Mouse (Mus musculus) layer of hippocampus, postnatal 14 days (tissue): ENCODE measurements around the gene Cnnm1. TPM values are rescaled to one million over a fixed set of nuclear protein-coding genes. Genes with fewer than 3 reads are reported as not detected.

Source experiments
- DNase-seq, 2 experiments: peaks; one replicate each; pipeline ENCODE4 v3.0.0; 2021 to 2022; ENCODE audit warnings: low spot score in 2 of 2, mixed read lengths in 1 of 2
- total RNA-seq, 2 experiments: library from RNA; stranded (reverse); gene quantifications; 2 replicates each; pipeline ENCODE4 v1.2.3; 2021

Cnnm1 gene
- total RNA-seq, 2 experiments from 2014 or later = 53.4 to 60.4 TPM

DNA sequence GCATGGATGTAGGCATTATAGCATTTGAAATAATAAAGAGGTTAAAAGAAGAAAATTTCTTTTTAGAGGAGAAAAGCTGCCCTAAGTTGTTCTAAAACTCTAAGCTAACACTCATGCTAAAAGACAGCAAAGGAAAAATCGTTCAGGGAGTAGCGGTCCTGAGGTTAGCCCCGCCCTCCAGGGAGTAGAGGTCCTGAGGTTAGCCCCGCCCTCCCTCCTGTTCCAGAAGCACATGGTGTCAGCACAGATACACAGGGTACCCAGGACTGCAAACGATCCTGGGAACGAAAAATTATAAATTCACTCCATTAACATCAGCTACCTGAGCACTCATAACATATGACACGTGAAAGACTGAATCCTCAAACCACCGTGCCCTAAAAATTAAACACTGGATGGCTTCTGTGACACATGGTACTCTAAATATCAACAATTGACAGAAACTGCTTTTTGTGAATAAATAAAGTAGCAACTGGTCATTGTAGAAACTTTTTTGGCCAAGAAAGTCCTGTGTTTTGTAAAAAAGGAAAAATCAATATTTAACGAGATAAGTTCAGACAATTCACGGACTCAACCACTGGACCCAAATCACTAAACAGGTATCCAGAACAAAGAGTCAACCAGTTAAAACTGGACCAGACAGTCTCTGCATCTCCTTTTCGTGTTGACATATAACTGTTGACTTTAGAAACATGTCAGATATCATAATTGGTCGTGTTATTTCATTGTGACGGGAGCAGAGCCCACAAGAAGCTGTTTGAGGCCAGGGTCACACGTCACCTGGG lies 70.4 kb downstream of the Cnnm1 start:
- DNase-seq = no peak

- no peak for DNase-seq
Measured at GRCm38 (mm10) chr19:43511621-43512620, 71.7 kb downstream of the Cnnm1 start.

DNA sequence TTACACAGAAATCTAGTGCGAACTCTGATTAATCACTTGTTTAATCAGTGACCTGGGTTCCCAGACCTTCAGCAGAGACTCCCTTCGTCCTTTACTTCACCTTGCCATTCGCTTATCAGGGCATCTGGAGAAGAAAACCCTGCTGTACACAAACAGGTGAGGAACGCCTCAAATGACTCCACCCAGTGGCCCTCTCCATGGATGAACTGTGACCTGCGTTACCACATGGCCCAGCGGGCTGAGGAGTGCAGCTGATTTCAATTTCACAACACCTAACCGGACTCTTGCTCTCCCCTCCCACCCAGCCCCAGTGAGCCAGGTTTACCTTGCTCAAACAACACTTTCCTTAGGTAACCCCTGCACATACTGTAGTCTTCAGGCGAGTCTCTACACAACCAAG lies 73.6 kb downstream of the Cnnm1 start:
- no peak for DNase-seq

GRCm38 (mm10) chr19:43515668-43516396 lies 75.6 kb downstream of the Cnnm1 start:
- DNase-seq = no peak

DNA sequence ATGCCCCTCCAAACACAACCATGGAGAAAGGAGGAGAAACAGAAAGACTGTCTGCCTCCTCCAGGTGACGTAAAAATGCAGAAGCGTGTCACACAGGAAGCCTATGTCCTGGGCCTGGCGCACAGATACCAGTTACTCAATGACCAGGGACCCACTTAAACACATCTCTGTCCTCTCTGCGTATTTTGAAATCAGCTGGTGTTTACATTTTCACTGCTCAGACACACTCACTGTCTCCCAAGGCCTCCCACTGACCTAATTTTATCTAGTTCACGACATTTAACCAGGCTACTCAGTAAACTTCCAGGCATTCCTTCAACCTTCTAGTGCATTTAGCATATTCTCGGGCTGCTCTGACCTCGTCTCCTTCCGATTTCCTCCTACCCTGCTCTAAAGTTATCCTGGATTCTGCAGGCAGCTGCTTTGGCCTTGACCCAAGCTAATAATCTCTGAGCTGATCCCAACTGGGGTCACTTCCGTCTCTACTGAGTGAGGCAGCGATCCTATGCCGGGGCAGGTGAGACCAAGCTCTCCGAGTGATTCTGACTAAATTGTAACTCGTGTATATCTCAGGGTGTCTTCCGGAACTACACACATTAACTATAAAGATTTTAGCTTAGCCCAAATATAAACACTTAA lies 76.3 kb downstream of the Cnnm1 start:
- DNase-seq = no peak

DNA sequence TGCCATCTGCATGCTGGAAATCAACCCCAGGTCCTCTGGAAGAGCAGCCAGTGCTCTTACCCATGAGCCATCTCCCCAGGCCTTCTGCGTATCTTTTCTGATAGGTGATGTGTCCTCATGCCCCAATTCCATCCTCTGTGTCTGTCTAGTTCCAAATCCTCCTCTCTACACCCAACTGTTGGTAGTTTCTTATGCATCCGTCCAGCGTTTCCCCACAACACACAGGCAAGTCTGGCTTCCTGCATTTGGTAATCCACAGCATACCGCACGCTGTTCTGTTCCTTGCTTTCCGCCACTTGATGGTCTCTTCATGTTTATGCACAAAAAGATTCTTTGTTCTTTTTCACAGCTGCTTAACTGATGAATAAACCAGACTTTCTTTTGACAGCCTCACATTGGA lies 77.1 kb downstream of the Cnnm1 start:
- no peak for DNase-seq

GRCm38 (mm10) chr19:43517808-43518207 lies 77.6 kb downstream of the Cnnm1 start:
- no peak for DNase-seq

GRCm38 (mm10) chr19:43518261-43518660 lies 78.0 kb downstream of the Cnnm1 start:
- DNase-seq = no peak

DNA sequence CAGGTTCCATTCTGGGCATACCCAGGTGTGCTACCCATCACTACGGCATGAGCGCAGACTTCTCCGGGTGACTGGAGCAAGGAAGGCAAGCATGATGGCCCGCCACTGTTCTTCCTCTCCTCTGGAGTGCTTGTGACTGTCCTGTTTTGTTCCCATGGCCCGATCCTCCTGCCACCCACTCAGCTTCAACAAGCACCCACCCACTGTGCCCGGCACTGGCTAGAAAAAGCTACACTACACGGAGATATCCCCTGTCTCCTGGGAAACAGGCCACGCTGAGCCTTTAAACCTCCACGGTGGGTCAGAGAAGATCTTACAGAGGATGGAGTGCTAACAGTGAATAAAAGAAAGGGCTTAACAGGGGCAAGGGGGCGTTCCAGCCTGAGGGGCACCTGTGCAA lies 79.0 kb downstream of the Cnnm1 start:
- DNase-seq = no peak

GRCm38 (mm10) chr19:43520402-43520801 lies 80.2 kb downstream of the Cnnm1 start:
- no peak for DNase-seq

DNA sequence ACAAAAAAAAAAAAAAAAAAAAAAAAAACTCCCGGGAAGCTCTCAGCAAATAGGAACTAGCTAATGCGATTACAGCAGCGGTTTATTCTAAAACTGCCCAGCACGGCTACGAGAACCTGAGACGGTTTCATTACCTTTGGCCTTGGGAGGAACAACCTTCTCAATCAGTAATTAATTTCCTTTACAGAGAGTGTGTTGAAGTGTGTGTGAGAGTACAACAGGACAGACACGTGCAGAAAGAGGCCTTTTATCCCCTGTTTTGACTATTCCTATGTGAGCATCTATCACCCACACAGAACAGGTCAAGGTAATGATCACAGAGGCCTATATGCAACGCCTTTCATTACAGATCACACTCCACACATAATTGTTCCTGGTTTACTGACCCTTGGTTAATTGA lies 81.1 kb downstream of the Cnnm1 start:
- DNase-seq = no peak

- peak in 1 of 2 experiments; percentile 39 for DNase-seq
Measured at GRCm38 (mm10) chr19:43521996-43522395, 81.8 kb downstream of the Cnnm1 start.

DNA sequence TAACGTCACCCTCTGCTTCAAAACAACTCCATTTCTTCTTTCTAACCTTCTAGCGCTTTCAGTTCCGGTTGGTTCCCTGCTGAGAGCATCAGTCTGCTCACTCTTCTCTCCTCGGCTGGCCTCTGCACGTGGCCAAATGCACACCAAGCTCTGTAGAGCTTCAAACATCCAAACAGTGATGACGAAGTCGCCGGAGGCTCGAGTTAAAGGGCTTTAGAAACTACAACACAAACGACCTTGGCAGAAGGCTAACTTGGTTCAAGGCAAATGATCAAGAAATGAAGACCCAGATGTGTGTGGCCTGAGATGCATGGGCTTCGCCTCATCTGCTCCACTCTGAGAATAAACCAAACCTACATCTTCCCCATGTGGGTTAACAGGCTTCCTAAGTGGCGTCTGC lies 83.3 kb downstream of the Cnnm1 start:
- peak; percentile 46 to 51 for DNase-seq

- DNase-seq = peak; percentile 95 to 98
Measured at GRCm38 (mm10) chr19:43524187-43525103, 84.2 kb downstream of the Cnnm1 start, which contains the start of gene Got1. Gene Got1 (minus strand): TSS chr19:43524605.

DNA sequence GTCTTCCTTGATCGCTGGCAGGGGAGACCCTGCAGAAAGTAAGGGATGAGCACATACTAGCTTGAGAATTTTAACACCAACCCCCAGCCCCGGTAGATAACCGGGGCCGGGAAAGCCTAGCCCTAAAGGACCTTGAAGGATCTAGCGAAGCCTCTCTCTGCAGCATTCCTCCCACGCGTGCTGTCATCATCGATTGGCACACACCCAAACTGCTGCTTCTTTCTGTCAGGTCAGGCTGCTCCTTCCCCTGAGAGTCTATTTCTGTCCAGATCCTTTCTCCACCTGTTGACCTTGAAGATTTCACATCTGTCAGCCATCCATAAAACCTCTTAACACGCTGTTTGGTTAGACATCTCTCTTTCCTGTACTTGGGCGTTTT lies 84.9 kb downstream of the Cnnm1 start:
- DNase-seq = peak in 1 of 2 experiments; percentile 38

DNA sequence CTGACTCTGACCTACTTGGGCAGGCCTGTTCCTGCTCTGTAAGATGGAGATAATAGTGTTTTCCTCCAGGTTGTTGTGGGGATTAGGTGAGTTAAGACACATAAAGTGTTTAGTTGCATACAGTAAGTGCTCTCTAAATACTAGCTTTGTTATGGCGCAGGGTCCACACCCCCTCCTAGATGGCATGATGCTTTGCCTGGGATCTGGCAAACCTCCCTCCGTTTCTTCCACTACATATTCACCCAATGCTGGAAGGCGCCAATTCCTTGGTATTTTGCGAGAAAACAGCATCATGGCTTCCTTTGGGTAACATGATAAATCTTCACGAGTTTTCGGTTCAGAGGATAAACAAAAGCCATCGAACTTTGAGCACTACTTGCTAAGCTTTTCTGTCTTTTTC lies 85.3 kb downstream of the Cnnm1 start:
- DNase-seq = no peak

DNA sequence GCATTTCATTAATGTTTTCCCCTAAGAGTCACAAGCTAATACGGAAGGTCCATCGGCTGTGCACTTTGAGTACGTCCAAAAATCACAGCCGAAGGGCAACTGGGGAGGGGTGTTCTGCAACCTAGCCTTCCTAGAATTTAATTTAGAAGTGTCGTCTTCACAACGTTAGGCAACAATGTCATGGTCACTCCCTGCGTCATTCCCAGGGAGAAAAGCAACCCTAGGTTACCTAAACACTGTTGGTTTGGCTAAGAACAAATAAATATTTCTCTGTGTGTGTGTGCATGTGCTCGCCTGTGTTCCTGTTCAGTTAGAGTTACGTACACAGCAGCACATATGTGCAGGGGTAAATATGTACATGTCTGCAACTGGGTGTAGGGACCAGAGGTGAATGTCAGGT lies 85.8 kb downstream of the Cnnm1 start:
- DNase-seq = no peak

DNA sequence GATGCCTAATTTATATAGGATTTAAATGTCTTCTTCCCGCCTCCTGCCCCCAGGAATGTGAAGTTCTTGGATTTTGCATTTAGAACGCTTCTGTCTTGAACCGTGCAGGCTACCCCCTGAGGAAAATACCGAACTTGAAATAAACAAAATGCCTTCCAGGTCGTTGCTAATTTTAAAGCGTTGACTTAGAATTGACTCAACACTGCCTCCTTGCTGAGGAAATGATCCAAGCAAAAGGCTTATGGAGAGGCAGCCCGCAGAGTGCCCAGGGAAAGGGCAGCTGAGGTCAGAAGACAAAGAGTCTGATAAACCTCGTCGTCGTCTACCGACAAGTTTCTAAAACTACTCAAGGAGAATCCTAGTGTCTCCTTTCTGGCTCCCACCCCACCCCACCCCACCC lies 86.9 kb downstream of the Cnnm1 start:
- DNase-seq = no peak

- DNase-seq = no peak
Measured at GRCm38 (mm10) chr19:43528056-43528587, 87.9 kb downstream of the Cnnm1 start.
